16 mouse cellular contexts compared by ENCODE assay signal in genomic region chr9:87247678-87248077, GRCm38 (mm10).
"Had no signal": no experiment of that assay in that cellular context is flagged by ENCODE, and none has a peak within 500 bp of the region (broad histone marks: within the 10 kb centered on the region; RNA-seq: fewer than 3 reads in every experiment).

No protein-coding gene starts in this region.

- H3K27me3 ChIP-seq: liver, embryonic 12.5 days; neural tube, embryonic 12.5 days; neural tube, embryonic 15.5 days had no signal

- DNase-seq: lung, adult 18-20 months; lung, postnatal 4 days; right cerebral cortex, adult 18-20 months; right cerebral cortex, postnatal 25 days; right cerebral cortex, postnatal 4 days; spleen, adult 18-20 months; thymus, adult 18-20 months; thymus, postnatal 14 days; thymus, postnatal 36 days had no signal

- H3K4me2 ChIP-seq: liver, embryonic 12.5 days; lung, embryonic 14.5 days; neural tube, embryonic 12.5 days; neural tube, embryonic 15.5 days had no signal

- H3K9ac ChIP-seq: liver, embryonic 12.5 days; liver, embryonic 14.5 days; lung, embryonic 14.5 days; neural tube, embryonic 12.5 days; neural tube, embryonic 15.5 days had no signal

- H3K27ac ChIP-seq: liver, embryonic 12.5 days; liver, embryonic 14.5 days; midbrain, embryonic 10.5 days; neural tube, embryonic 12.5 days; neural tube, embryonic 15.5 days had no signal

- ATAC-seq: liver, embryonic 12.5 days had no signal

- H3K4me3 ChIP-seq: liver, embryonic 12.5 days; midbrain, embryonic 10.5 days; myocyte; neural tube, embryonic 12.5 days; neural tube, embryonic 15.5 days had no signal

- H3K4me1 ChIP-seq: liver, embryonic 12.5 days; midbrain, embryonic 10.5 days; neural tube, embryonic 12.5 days; neural tube, embryonic 15.5 days had no signal

- H3K9me3 ChIP-seq: liver, embryonic 12.5 days; midbrain, embryonic 10.5 days; neural tube, embryonic 12.5 days; neural tube, embryonic 15.5 days had no signal
